Mouse (Mus musculus): ENCODE results near the gene Gm5741.
"Not testable (repeated sequence)": the region's sequence is repeated elsewhere in the genome, so short reads cannot be mapped to it uniquely, and the experiment has no call there.

Gene Gm5741

DNA sequence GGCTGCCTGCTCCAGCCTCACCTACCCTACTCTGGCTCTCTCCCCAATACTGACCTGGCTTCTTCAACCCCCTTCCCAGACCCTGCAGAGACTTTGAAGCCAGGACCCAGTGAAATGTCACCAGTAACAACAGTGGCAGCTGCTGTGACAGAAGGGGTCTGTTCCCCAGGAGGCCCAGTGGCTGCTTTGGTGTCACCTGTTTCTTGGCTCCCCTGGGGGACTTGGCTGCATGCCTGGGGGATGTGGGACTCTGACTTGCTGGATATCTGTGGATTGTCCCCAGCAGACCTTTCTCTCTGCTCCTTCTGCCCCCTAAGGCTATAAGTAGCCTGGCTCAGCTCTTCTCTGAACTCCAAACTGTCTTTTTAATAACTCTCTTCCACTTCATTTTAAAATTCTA lies at the start of gene Gm5741:
Gene Gm5741, minus strand, starts transcription at position 1 of the 400 bp plus-strand sequence.
- DNase-seq (ENCODE audit: low spot score) = no peak

DNA sequence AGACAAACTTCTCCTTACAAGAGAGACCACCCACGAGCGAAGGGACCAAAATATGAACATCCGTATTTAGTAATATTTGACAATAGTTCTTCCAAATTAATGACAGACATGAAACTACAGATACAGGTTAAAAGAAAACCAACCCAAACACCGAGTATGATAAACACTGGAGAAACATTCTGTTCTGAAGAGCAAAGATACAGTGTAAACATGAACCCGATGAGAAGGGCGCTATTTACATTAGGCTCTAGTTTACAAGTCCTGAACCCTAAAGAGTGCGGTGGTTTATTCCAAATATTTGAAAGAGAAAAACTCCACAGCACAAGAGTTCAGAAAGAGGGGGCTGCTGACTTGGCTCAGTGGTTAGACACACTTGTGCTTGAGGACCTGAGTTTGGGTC lies 49.2 kb upstream of the Gm5741 start:
- DNase-seq (ENCODE audit: low spot score) = no peak

DNA sequence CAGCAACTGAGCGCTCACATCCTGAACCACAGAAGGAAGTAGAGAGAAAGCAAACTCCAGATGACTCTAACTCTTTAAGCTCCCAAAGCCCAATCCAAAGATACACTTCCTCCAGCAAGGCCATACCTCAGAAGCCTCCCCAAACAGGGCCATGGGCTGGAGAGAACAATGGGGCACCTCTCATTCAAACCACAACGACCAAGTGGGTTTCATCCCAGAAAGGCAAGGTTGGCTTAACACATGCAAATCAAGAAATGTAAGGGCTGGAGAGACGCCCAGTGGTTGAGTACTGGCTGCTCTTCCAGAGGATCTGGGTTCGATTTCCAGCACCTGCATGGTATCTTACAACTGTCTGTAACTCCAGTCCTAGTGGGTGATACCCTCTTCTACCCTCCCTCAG lies 47.7 kb upstream of the Gm5741 start:
- DNase-seq (ENCODE audit: low spot score) = no peak

DNA sequence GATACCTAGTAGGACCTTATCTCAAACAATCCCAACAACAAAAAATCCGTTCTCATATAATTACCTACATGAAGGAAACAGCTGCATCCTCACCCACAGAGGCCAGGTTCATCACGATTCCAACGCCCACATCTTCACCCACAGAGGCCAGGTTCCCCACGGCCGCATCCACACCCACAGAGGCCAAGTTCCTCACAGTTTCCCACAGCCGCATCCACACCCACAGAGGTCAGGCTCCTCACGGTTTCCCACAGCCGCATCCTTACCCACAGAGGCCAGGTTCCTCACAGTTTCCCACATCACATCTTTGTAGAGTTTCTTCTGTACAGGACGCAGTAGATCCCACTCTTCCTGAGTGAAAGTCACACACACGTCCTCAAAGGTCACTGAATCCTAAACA lies 45.5 kb upstream of the Gm5741 start:
- DNase-seq (ENCODE audit: low spot score) = no peak

DNA sequence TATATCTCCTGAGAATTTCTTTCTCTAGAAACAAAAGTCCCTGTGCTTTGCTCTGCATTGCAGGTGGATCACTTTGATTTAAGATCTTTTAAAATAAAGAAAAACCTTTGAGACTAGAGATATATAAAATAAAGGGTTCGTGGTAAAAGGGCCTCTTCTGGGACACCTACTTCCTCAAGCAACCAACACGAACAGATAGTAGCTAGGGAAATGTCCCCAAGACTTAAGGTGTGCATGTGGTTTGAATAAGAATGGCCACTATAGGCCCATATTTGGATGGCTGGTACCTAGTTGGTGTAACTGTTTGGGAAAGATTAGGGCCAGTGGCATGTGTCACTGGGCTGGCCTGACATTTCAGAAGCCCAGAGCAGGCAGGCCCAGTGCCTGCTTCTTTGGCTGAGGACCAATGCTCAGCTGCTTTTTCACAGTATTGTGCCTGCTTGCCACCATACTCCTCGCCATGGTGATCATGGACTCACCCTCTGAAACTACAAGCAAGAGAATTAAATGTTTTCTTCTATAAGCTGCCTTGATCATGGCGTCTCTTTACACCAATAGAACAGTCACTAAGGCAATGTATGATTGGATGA lies 32.4 kb upstream of the Gm5741 start:
- no peak for DNase-seq (ENCODE audit: low spot score)

DNA sequence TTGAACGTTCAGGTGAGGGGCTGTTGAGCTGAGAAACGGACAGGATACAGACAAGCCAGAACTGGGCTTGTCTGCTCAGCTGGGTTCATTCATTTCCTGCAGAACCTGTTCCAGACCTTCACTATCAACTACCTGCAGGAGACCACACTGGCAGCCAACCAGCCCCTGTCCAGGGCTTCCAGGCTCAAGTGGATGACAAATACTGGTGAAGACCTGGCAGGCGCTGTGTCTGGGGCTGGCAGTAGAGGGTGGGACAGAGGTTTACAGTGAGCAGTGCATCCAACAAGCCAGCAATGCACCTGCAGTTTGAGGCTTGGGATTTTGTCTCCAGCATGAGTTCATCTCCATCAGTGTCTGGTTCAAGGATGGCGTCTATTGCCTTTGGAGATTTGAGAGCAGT lies 29.1 kb upstream of the Gm5741 start:
- DNase-seq (ENCODE audit: low spot score) = no peak

DNA sequence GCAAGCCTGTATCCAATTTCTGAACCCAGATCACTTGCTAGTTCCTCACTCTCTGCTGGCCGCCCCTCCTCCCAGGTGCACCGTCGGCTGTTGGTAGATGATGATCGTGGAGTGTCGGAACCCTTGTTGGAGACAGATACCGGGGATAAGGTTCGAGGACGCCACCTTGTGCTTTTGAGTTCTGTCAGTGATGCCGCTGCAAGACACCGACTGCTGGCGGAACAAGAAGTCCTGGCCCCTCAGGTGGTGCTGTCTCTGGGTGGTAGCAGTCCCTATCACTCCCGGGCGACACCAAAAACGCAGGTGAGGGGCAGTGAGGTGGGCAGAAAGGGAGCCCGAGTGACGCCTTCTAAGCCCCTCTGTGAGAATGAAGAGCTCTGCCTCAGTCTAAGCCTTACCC lies 28.4 kb upstream of the Gm5741 start:
- no peak for DNase-seq (ENCODE audit: low spot score)

DNA sequence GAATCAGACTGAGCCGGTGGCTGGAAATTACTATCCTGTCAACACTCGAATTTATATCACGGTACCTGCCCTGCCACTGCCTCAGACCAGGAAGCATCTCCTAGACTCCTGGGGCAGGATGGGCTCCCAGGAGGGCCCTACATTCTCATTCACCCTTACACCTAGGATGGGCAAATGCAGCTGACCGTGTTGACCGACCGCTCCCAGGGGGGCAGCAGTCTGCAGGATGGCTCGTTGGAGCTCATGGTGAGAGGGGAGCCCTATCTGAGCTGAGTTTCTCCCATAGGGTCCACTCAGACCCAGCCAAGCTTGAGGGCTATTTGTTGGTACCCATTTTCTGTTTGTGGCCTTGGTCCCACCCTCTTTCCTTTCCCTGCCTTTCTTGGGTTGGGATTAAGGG lies 27.8 kb upstream of the Gm5741 start:
- DNase-seq (ENCODE audit: low spot score) = no peak

DNA sequence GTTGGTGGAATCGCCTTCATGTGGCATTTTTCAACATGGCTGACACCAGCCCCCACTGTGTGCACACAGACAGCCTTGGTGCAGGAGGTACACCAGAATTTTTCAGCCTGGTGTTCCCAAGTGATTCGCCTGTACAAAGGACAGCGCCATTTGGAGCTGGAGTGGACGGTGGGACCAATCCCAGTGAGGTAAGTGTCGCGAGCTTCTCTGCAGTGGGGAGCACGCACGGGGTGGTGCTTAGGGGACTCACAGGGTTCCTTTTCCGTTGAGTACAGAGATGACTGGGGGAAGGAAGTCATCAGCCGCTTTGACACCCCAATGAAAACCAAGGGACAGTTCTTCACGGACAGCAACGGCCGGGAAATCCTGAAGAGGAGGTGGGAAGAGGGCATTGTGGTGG lies 27.3 kb upstream of the Gm5741 start:
- DNase-seq (ENCODE audit: low spot score) = no peak

DNA sequence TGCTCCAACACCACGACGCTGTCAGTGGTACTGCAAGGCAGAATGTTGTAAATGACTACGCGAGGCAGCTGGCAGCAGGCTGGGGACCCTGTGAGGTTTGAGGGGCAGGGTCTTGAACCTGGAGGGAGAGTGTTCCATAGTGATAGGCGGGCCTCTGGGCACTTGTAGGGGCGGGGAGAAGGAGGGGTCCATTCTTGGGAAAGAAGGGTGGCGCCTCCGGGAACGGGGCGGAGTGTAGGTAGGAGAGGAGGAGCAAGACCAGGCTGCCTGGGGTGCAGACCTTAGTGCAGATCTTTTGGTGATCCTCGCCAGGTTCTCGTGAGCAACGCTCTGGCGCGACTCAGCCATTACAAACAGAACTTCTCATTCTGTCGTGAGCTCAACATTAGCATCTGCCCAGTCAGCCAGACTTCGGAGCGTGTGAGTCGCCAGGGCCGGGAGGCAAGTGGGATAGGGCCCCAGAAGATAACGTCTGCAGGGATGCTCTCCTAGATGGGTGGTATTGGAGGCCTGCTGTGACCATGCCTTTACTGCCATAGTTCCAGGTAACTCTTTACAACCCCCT lies 23.8 kb upstream of the Gm5741 start:
- DNase-seq (ENCODE audit: low spot score) = no peak

DNA sequence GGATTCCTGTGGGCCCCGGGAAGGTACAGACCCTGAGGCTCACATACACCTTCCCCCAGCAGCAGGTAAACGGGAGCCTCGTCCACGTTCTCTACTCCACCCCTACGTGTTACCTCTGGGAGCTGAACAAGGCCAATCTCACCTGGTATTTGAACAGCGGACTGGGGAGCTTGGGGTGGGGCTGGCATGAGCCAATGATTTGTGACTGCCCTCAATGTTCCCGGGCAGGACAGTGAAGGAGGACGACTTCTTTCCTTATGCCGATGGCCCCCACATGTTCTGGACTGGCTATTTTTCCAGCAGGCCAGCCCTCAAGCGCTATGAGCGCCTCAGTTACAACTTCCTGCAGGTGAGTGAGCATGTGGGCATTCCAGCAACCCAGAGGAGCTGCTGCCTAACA lies 23.1 kb upstream of the Gm5741 start:
- no peak for DNase-seq (ENCODE audit: low spot score)

DNA sequence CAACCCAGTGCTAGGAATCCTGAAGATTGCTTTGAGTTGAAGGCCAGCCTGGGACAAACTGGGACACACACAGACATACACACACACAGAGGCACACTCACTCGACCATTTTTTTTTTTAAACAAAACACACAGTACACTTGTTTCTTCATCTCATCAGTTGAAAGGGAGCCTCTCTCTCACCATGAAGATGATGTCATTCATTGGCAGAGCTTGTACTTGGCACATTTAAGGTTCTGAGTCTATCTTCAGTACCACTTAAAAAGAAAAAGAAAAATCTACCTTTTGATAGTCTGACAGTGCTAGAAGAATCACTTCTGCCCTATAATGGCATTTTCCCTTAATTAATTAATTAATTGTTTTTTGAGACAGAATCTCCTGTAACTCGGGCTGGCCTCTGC lies 21.0 kb upstream of the Gm5741 start:
- DNase-seq (ENCODE audit: low spot score) = no peak

DNA sequence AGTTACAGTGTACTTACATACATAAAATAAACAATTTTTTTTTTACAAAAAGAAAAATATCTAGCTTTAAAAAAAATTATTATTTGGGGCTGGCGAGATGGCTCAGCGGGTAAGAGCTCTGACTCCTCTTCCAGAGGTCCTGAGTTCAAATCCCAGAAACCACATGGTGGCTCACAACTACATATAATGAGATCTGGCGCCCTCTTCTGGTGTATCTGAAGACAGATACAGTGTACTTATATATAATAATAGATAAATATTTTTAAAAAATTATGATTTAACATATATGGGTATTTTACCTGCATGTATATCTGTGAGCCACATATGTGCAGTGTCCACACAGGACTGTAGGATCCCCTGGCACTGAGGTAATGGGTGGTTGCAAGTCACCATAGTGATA lies 18.5 kb upstream of the Gm5741 start:
- no peak for DNase-seq (ENCODE audit: low spot score)

DNA sequence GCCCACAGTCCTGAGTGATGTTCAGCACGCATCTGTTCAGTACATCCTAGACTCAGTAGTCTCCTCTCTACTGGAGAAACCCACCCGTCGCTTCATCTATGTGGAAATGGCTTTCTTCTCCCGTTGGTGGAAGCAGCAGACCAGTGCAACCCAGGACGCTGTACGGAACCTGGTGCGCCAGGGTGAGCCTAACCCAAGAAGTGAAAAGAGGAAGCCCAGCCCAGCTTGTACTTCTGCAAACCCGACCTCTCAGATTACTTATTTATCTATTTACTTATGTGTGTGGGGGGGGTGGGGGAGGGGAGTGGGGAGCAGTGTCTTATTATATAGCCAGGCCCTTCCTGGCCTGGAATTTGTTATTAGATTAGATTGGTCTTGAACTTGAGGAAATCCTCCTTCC lies 16.9 kb upstream of the Gm5741 start:
- no peak for DNase-seq (ENCODE audit: low spot score)

DNA sequence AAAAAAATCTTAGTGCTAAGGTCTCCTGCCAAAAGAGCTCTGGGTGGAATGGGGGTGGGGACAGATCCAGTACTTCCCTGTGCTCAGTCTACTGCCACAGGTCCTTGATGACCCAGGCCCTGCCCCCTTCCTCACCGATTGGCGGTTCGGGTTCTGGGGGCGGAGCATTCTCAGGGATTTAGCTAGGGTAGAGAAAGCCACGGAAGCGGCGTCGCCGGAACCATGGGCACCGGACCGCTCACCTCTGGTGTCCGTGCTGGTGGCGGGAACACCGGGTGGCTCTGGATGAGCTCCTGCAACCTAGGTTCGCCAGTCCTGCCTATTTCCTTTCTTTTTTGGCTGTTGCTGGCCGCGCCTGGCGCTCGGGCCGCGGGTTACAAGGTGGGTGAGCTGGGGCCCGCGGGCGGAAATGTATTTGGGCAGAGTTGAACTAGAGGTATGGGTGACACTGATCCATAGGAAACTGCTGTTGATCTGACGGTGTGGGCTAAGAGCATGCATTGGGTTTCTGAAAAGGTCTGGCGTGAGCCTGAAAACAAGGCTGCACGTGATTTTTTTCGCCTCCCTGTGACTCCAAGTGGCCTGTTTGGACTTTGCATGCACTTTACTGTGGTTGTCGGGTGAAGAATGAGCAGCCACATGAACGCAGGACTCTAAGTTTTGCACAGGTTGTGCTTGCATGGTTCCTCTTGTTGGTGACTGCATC lies 15.5 kb upstream of the Gm5741 start, which contains the start of gene Man2b1:
Gene Man2b1, plus strand, starts transcription at position 163 of the 706 bp plus-strand sequence.
- DNase-seq (ENCODE audit: low spot score) = peak; percentile 85

DNA sequence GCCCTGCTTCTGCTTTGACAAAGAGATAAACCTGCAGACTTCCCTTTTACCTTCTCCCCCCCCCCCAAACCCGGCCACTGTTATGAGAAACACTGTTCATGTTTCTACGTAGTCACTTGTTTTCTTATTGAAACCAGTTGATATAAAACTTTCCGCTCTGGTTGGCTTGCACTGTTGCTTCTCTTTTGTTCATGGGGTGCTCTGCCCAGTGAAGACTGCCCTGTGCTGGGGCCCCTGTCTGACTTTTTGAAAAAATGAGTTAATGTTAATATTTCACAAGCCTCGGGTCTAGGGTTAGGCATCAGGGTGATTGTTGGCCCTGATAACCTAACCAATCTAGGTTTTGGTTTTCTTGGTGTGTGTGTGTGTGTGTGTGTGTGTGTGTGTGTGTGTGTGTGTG lies 14.4 kb upstream of the Gm5741 start:
- not testable (repeated sequence) for DNase-seq (ENCODE audit: low spot score)

DNA sequence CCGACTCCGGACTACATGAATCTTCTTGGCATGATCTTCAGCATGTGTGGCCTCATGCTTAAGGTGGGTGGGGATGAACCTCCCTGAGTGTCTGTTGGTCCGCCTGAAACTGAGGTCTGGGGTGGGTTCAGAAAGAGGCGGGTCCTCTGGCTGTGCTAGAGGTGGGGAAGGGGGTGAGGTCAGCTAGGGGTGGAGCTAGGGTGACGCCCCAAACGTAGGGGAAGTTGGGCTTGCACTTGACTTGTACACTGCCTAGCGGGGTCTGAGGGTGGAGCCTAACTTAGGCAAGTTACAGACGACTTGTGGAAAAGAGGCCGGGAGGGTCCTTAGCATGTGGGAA lies 13.4 kb upstream of the Gm5741 start, which contains the start of gene Wdr83:
Gene Wdr83, minus strand, starts transcription at position 91 of the 340 bp plus-strand sequence.
- DNase-seq (ENCODE audit: low spot score) = peak; percentile 79

DNA sequence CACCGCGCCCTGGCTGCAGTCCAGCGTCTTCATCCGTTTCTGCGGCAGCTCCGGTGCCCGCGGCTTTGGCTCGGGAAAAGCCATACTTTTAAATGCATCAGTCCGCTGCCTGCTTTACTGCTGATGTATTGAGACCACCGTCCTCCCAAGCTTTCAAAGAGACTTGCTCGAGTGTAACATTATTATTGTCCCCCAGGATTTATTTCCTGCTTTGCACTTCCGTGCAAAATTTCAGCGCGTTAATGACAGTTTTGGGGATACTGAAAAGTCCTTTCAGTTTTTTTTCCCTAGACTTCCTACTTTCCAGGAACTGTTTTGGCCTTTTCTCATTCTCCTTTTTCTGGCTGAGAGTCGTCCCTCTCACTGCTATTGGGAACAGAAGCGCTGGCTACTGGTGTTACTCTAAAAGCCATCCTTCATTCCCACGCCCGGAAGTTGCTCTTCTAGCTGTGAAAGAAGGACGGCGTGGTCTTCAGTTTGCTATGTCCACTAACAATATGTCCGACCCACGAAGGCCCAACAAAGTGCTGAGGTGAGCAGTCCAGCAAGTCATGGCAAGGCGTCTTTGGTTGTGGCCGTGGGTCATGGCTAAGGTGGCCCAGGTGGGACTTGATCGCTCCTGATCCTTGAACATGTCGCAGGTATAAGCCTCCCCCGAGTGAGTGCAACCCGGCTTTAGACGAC lies 12.9 kb upstream of the Gm5741 start, which contains the start of gene Wdr83os:
Gene Wdr83os, plus strand, starts transcription at position 209 of the 684 bp plus-strand sequence.
- peak; percentile 73 for DNase-seq (ENCODE audit: low spot score)

DNA sequence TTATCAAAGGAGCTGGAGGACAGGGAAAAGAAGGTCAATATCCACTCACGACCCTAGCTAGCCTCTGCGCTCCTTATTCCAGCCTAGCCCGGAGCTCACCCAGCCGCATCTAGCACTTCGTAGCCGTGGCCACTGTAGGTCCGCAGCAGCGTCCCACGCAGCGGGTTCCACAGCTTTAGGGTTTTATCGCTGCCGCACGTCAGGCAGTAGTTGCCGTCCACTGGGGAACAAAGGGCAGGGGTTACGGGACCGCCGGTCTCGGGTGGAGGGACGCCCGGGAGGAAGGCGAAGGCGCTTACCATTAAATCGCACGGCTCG lies 12.4 kb upstream of the Gm5741 start:
- DNase-seq (ENCODE audit: low spot score) = peak; percentile 22

DNA sequence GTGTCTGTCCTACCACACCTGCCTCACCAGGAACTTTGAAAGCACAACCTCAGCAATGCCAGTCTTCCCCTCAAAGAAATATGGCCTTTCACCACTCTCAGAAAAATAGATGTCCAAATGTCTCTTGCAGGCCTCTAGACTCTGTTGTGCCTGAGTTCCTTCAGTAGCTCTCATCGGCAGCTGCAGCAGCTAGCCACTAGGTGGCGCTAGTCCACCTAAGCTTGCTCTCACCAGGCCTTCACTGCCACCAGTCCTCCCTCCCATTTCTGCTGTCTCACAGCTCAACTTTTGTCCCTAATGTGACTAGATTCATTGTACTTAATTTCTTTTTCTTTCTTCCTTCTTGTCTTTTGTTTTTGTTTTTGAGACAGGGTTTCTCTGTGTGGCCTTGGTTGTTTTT lies 9.2 kb upstream of the Gm5741 start:
- peak; percentile 94 for DNase-seq (ENCODE audit: low spot score)

DNA sequence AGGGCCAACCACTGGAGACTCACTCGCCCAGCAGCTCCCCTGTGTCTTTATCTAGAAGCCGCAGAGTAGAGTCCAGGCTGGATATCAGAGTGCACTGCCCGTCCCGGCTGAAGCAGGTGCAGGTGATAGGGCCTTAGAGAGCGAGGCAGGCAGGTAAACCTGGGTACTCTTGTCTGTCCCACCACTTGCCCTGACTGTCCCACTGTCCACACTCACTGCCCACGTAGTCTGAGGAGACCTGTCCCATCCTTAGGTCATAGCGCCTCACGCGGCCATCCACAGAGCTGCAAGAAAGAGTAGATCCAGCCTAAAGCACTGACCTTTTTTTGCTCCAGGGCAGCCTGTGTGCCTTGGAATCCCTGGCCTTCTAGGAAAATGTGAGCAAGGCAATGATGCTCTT lies 8.2 kb upstream of the Gm5741 start:
- DNase-seq (ENCODE audit: low spot score) = peak; percentile 64

DNA sequence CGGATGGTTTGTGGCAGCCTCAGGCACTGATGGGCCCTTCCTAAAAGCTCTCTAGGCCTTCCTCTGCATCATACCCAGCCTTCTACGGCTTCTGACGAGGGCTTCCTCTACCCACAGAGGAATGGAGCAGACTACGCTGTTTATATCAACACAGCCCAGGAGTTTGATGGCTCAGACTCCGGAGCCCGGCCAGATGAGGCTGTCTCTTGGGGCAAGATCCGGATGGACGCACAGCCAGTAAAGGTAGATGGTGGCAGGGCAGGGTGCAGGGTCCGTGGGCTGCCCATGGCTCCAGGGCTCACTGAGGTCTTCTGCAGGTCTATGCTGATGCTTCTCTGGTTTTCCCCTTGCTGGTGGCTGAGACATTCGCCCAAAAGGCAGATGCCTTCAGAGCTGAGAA lies 6.8 kb upstream of the Gm5741 start:
- DNase-seq (ENCODE audit: low spot score) = no peak

DNA sequence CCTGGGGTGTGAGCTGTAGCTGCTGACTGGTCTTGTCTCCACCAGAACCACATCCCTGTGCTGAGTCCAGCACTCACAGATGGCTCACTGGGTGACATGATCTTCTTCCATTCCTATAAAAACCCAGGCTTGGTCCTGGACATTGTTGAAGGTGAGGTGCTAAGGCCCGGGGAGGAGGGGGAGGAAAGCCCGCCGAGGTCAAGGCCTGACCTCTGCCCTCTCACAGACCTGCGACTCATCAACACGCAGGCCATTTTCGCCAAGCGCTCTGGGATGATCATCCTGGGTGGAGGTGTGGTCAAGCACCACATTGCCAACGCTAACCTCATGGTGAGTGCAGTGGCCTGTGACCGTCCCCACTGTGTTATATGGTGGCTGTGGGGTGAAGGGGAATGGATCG lies 6.4 kb upstream of the Gm5741 start:
- no peak for DNase-seq (ENCODE audit: low spot score)
